Mouse (Mus musculus) spleen, postnatal 0 days (tissue): Measurements from ENCODE around the gene Gpkow. TPM values are rescaled to one million over a fixed set of nuclear protein-coding genes. Genes with fewer than 3 reads are reported as not detected.

ENCODE experiments used
- polyA plus RNA-seq: library from polyadenylated mRNA; unstranded; fragments of >200 nt; fragmentation: Nextera tagmentation; extraction: Ambion mirVana; gene quantifications from 2 replicates; pipeline ENCODE4 v1.2.1, GENCODE M21; 2015

Gpkow gene
- polyA plus RNA-seq, result 15.6 and 16.1 TPM in 2 replicates

GRCm38 (mm10) chrX:7696954-7697381, at the start of gene Gpkow:
Gene Gpkow (plus strand): TSS chrX:7697131.

DNA sequence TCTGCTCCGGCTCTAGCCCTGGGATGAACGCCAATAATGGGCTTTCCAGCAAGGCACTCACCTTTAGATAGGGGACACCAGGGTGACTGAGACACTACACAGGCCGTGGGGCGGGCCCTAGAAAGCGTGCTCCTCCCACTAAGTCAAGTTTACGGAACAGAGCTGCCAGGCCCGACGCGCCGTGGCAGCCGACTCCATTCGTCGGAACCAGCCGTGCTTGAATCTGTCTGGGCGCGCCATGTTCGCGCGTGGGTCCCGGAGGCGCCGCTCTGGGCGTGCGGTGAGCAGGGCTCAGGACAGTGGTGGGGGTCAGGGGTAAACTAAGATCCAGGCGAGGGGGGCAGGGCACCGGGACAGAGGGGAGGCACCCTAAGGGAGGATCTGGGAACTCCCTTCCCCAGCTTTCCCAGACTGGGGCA, 39.7 kb upstream of the Gpkow start, which contains the start of gene Prickle3:
Gene Prickle3, plus strand, starts transcription at position 40 of the 419 bp plus-strand sequence.

GRCm38 (mm10) chrX:7670921-7671623, 25.9 kb upstream of the Gpkow start, which contains the start of gene Plp2:
Gene Plp2 (minus strand): TSS chrX:7671390.

GRCm38 (mm10) chrX:7680864-7681263, 16.1 kb upstream of the Gpkow start, which contains the start of gene Magix:
Gene Magix (minus strand): TSS chrX:7681251.

DNA sequence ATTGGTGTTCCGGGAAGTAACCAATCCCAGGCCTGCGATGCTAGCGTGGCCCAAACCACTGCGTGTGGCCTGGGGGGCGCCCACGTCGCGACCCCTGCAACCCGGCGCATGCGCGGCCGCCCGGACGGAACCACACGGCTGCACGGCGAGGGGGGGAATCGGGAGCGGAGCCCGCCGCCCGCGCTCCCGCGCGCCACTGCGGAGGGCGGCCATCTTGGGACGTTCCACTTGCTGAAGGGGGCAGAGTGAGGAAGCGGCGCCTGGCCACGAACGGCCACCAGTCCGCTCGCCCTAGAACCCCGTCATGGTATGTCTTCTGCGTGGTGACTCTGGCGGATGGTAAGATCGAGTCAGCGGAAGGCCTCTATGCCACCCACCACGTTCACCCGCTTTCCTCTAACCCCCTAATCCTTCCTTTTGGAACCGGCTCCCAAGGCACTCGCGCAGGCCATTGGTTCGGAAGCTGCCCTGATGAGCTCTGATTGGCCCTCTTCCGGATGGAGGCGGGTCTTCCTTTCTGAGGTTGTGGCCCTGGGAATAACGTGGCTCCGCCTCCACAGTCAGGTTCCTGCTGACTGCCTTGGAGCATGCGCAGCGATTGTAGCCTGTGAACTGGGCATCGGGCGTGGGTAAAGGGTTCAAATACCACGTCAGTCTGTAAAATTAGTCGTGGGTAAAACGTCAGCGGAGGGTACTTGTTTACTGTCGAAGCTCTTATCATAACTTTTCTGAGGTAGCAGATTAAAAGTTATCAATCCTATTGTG, 17.4 kb downstream of the Gpkow start, which contains the start of gene Wdr45:
Gene Wdr45, plus strand, starts transcription at position 199 of the 765 bp plus-strand sequence.

DNA sequence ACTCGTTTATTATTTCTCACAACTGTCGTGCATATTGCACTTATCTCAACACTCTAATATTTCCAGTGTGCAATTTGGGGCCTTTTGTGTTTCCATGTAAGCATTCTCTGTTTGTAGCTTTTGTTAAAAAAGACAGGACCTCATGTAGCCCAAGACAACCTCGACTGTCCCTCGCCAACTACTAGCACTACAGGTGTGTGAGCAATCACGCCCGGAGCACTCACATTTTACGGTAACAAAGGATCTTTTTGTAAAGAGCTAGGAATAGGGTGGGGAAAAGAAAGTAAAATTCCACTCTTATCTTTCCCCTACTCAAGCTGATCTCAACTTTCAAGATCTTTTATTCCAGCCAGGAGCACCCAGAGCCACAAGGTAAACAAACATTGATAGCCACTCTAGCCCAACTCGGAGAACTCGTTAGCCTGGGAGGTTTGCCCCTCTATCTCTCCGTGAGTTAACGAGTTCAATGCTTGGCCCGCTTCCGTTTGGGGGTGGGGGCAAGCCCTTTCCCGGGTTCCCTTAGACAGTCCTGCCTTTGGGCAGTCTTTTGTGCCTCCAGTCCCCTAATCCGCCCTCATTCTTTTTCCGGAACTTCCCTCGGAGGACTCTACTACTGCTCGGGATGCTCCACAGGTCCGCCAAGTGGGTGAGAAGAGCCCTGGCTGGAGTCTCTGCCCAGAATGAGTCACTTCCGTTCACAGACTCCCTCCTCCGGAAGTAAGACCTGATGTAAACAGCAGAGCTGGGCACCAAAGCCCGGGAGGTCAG, 24.8 kb downstream of the Gpkow start, which contains the start of gene Gm45208:
Gene Gm45208, plus strand, starts transcription at position 732 of the 768 bp plus-strand sequence.

GRCm38 (mm10) chrX:7728215-7728921, 31.4 kb downstream of the Gpkow start, which contains the start of gene Praf2:
Gene Praf2 (plus strand): TSS chrX:7728439.

DNA sequence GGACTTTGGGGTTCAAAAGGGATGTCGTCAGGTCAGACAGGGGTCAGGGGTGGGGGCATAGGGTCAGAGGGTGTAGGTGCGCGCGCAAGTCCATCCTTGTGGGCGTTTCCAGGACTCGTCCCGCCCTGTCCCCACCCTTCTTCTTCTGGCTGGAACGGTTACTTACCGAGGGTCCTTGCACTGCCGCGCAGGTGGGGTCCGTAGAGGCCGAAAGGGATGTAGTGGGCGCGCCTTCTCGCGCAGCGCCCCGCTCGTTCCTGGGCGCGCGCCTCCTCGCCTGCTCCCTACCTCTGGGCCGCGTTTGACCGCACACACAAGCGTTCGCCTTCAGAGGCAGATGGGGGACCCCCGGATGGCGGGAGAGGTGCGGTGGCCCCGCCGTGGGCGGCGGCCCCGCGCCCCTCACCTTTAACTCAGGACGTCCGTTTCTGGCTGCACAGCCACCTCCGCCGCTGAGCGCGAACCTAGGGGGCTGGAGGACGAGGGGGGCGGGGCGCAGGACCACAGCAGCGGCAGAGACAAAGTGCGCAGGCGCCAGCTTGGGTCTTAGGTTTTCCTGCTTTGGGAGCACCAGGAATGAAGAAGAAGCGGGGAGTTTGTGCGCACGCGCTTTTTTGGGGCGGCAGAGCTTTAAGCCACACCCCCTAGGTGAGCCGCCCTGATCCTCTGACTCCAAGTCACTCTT, 53.6 kb downstream of the Gpkow start, which contains the start of gene Ccdc120:
Gene Ccdc120, minus strand, starts transcription at position 474 of the 685 bp plus-strand sequence.

Other genes with a start within 250 kb of the Gpkow start
- gene Foxp3, start 123.5 kb upstream of the Gpkow start, polyA plus RNA-seq, result not detected in 2 replicates
- gene Ppp1r3f, start 122.8 kb upstream of the Gpkow start, polyA plus RNA-seq, result 0.25 and 0.29 TPM in 2 replicates
- gene Ccdc22, start 91.6 kb upstream of the Gpkow start, polyA plus RNA-seq, result 20.3 and 21.9 TPM in 2 replicates
- 0.06 and 0.11 TPM in 2 replicates for gene Cacna1f, start 90.0 kb upstream of the Gpkow start, polyA plus RNA-seq
- gene Syp, start 58.7 kb upstream of the Gpkow start, polyA plus RNA-seq, result 0.34 and 0.43 TPM in 2 replicates
- gene Prickle3, start 39.9 kb upstream of the Gpkow start, polyA plus RNA-seq, result 4.6 and 5.8 TPM in 2 replicates
- gene Plp2, start 25.7 kb upstream of the Gpkow start, polyA plus RNA-seq, result 82.0 and 99.0 TPM in 2 replicates
- gene Magix, start 15.9 kb upstream of the Gpkow start, polyA plus RNA-seq, result 0.34 and 0.70 TPM in 2 replicates
- gene Wdr45, start 17.2 kb downstream of the Gpkow start, polyA plus RNA-seq, result 23.5 and 26.1 TPM in 2 replicates
- 0.69 and 0.82 TPM in 2 replicates for gene Gm45208, start 25.1 kb downstream of the Gpkow start, polyA plus RNA-seq
- gene Praf2, start 31.3 kb downstream of the Gpkow start, polyA plus RNA-seq, result 7.2 and 7.9 TPM in 2 replicates
- gene Ccdc120, start 53.8 kb downstream of the Gpkow start, polyA plus RNA-seq, result 2.1 and 2.4 TPM in 2 replicates
- gene Tfe3, start 65.4 kb downstream of the Gpkow start, polyA plus RNA-seq, result 14.4 and 18.0 TPM in 2 replicates
- gene Gripap1, start 92.6 kb downstream of the Gpkow start, polyA plus RNA-seq, result 38.5 and 43.6 TPM in 2 replicates
- 0.41 and 0.44 TPM in 2 replicates for gene Kcnd1, start 125.2 kb downstream of the Gpkow start, polyA plus RNA-seq
- 47.1 and 48.6 TPM in 2 replicates for gene Otud5, start 144.2 kb downstream of the Gpkow start, polyA plus RNA-seq
- 4.5 and 6.1 TPM in 2 replicates for gene Pim2, start 181.1 kb downstream of the Gpkow start, polyA plus RNA-seq
- gene Slc35a2, start 186.9 kb downstream of the Gpkow start, polyA plus RNA-seq, result 14.2 and 17.2 TPM in 2 replicates
- 56.8 and 65.6 TPM in 2 replicates for gene Pqbp1, start 202.1 kb downstream of the Gpkow start, polyA plus RNA-seq
- 104 and 105 TPM in 2 replicates for gene Timm17b, start 202.2 kb downstream of the Gpkow start, polyA plus RNA-seq
- not detected in 2 replicates for gene Gm10491, start 210.7 kb downstream of the Gpkow start, polyA plus RNA-seq
- not detected in 2 replicates for gene Gm10490, start 212.4 kb downstream of the Gpkow start, polyA plus RNA-seq
- 0.10 and 0.12 TPM in 2 replicates for gene Pcsk1n, start 222.7 kb downstream of the Gpkow start, polyA plus RNA-seq
- gene Eras, start 231.5 kb downstream of the Gpkow start, polyA plus RNA-seq, result not detected in 2 replicates